Mouse (Mus musculus): ENCODE results near the gene Dnajb3. TPM values are rescaled to one million over a fixed set of nuclear protein-coding genes. Genes with fewer than 3 reads are reported as not detected.

Dnajb3 gene
- polyA plus RNA-seq (2017; shearing (Covaris generic)) = not detected

DNA sequence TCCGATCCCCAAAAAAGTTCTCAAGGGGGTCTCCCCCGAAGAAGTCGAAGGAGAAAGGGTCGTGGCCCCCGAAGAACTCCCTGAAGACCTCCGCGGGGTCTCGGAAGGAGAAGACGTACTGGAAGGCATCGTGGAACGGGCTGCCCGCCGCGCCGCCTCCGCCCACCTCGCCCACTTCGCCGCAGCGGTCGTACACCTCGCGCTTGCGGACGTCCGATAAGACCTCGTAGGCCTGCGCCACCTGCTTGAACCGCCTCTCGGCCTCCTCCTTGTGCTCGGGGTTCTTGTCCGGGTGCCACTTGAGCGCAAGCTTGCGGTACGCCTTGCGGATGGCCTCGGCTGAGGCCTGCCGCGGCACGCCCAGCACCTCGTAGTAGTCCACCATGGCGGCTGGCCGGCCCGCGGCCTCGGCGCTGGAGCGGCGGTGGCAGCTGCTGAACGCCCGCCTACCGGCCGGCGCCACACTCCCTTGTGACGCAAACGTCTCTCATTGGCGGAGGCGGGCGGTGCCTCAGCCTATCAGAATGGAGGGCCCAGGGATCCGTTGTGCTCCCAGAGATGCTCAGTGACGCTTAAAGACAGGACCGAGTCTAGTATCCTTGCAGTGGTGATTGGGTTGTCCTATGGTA lies at the start of gene Dnajb3:
Dnajb3 (minus strand) TSS at position 489 of the 629 bp plus-strand sequence.

DNA sequence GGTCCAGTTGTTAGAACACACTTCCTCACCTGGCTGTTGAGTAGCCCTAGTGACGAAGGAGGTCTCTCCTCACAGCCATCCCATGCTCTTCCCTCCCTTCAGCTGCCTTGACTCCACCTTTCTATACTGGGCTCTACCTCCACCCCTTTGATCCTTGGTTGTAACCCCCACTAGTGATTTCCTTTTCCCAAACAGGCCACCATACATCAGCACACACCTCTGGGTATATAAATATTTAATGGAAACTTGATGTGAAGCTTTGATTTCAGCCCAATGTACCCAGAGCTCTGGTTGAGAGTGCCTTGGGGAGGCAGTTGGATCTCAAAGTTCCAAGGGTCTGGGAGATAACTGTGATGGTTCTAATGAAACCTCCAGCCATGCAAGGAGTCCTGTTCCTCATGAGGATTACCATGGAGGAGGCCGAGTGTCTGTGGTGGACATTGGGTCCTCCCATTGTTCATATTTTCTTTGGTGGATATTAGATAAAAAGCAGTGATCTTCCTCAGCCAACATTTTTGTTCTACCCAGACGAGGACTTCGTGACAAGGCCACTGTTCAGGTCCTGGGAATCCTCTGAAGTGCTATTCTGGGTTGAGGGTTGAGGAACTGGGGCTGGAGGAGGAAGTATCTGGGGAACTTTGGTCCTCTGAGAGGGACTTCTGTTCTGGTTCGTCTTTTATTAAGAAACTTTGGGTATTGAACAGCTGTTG lies 21.2 kb upstream of the Dnajb3 start, which contains the start of gene Mroh2a:
Mroh2a (plus strand) TSS at position 317 of the 710 bp plus-strand sequence.

DNA sequence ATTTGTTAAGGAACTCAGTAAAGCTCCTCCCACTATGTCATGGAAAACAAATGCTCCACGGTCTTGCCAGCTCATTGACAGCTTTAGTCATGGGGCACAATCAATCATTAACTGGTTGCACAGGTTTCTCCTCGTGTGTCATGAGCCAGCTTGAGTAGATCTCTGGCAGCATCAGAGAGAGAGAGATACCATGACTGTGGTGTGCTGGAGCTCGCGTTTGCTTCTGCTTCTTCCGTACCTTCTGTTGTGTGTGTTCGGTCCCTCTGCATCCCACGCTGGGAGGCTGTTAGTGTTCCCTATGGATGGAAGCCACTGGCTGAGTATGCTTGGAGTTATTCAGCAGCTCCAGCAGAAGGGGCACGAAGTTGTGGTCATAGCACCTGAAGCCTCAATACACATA lies 6.2 kb upstream of the Dnajb3 start, which contains the start of gene Ugt1a1:
Ugt1a1 (plus strand) TSS at position 148 of the 400 bp plus-strand sequence.

DNA sequence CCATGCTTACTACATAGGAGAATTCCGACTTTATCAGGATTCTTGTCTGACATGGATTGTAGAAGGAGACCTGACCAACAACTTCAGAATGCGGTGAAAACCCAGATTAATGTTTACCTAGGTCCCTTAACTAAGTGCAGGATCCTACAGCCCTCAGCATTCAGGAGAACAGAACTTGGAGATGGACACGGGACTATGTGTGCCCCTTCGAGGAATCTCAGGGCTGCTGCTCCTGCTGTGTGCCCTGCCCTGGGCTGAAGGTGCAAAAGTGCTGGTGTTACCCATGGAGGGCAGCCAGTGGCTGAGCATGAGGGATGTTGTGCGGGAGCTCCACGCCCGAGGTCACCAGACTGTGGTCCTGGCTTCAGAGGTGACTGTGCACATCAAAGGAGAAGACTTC lies 5.1 kb downstream of the Dnajb3 start, which contains the start of gene Ugt1a2:
Ugt1a2 (plus strand) TSS at position 146 of the 400 bp plus-strand sequence.

DNA sequence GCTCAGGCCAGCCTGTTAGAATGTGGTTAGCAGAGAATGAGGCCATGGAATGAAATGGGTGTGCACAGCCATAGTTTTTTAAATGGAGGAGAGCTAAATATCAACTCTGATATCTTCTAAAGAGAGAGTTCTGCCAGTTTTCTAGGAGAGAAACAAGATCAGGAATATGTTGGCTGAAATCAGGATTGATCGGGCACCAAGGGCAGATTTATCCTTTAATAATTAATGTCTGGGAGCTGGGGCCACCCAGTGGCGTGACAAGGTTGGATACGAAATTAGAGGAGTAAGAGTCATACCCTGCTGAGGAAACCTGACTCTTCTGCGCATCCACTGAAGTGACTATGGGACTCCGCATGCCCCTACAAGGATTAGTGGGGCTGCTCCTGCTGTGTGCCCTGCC lies 39.9 kb downstream of the Dnajb3 start, which contains the start of gene Ugt1a5:
Ugt1a5 (plus strand) TSS at position 302 of the 400 bp plus-strand sequence.

Other genes starting within 250 kb of the Dnajb3 start
- gene Usp40, start 197.2 kb downstream of the Dnajb3 start, polyA plus RNA-seq (2017; shearing (Covaris generic)) = 12.6 TPM
- not detected for gene Ugt1a10, start 150.4 kb downstream of the Dnajb3 start, polyA plus RNA-seq (2017; shearing (Covaris generic))
- not detected for gene Ugt1a9, start 135.0 kb downstream of the Dnajb3 start, polyA plus RNA-seq (2017; shearing (Covaris generic))
- gene Ugt1a8, start 118.0 kb downstream of the Dnajb3 start, polyA plus RNA-seq (2017; shearing (Covaris generic)) = not detected
- gene Ugt1a7c, start 110.7 kb downstream of the Dnajb3 start, polyA plus RNA-seq (2017; shearing (Covaris generic)) = not detected
- not detected for gene Ugt1a6b, start 102.5 kb downstream of the Dnajb3 start, polyA plus RNA-seq (2017; shearing (Covaris generic))
- 0.52 TPM for gene Ugt1a6a, start 71.0 kb downstream of the Dnajb3 start, polyA plus RNA-seq (2017; shearing (Covaris generic))
- not detected for gene Ugt1a5, start 39.8 kb downstream of the Dnajb3 start, polyA plus RNA-seq (2017; shearing (Covaris generic))
- gene Ugt1a2, start 5.2 kb downstream of the Dnajb3 start, polyA plus RNA-seq (2017; shearing (Covaris generic)) = not detected
- gene Ugt1a1, start 6.2 kb upstream of the Dnajb3 start, polyA plus RNA-seq (2017; shearing (Covaris generic)) = not detected
- 0.77 TPM for gene Mroh2a, start 21.2 kb upstream of the Dnajb3 start, polyA plus RNA-seq (2017; shearing (Covaris generic))
- gene Hjurp, start 71.9 kb upstream of the Dnajb3 start, polyA plus RNA-seq (2017; shearing (Covaris generic)) = 89.4 TPM
- not detected for gene Trpm8, start 71.9 kb upstream of the Dnajb3 start, polyA plus RNA-seq (2017; shearing (Covaris generic))
- gene Spp2, start 201.2 kb upstream of the Dnajb3 start, polyA plus RNA-seq (2017; shearing (Covaris generic)) = not detected

Data from effector memory CD4-positive, alpha-beta T cell, adult 5 months (primary cell).